Mouse (Mus musculus) adrenal gland, adult 8-10 months (tissue): ENCODE measurements around the gene Gabra4. TPM values are rescaled to one million over a fixed set of nuclear protein-coding genes. Genes with fewer than 3 reads are reported as not detected.

Source experiments
- total RNA-seq, 4 experiments: library from RNA; stranded (reverse); gene quantifications; 2 replicates each; pipeline ENCODE4 v1.2.4; 2022

Gene Gabra4
- total RNA-seq, 4 experiments from 2014 or later, result 0.12 to 0.93 (median 0.26) TPM

Other genes starting within 250 kb of the Gabra4 start
- gene Cox7b2, start 110.1 kb downstream of the Gabra4 start, total RNA-seq, result not detected
- under 1 TPM; 0.09 to 0.28 (median 0.19) TPM for gene Gabrb1, start 195 bp downstream of the Gabra4 start, total RNA-seq